Mouse (Mus musculus) bone marrow, adult 2 months (tissue): ENCODE data around the gene Olfr224.

Experiments
- CTCF ChIP-seq: fragments of 200-500 bp; IDR thresholded peaks from 2 replicates; pipeline ENCODE4 v1.5.1; 2011; ENCODE audit warnings: low read length, control low read depth; ENCODE audit not compliant: control insufficient read depth, insufficient read depth
- POLR2A ChIP-seq: fragments of 200-500 bp; IDR thresholded peaks from 2 replicates; pipeline ENCODE4 v1.6.1; 2011; ENCODE audit warnings: low read depth, mild to moderate bottlenecking, control low read depth, low read length, borderline replicate concordance; ENCODE audit not compliant: control insufficient read depth

DNA sequence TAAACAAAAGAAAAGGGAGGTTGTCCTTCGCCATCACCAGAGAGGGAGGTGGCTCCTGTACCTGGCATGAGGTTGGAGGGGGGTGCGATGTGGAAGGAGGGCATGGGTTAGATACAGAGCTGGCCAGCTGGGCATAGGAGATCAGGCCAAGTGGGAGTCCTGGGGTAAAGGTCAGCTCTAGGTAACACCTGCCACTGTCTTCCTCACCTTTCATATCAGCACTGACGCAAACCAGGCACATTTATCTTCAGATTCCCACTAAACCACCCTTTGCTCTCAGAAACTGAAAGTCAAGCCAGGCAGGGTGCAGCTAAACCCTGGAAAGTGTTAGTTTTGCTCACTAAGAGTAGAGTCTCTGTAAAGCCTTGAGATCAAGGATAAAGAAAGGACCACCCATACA, 48.0 kb upstream of the Olfr224 start:
- TF ChIP-seq CTCF (no peak), POLR2A (no peak)
